Mouse (Mus musculus): Measurements from ENCODE around the gene Cdc14a. TPM values are rescaled to one million over a fixed set of nuclear protein-coding genes. Genes with fewer than 3 reads are reported as not detected.

The Cdc14a gene
- total and polyA plus RNA-seq, 3 experiments = 1.6 to 3.4 (median 2.8) TPM

DNA sequence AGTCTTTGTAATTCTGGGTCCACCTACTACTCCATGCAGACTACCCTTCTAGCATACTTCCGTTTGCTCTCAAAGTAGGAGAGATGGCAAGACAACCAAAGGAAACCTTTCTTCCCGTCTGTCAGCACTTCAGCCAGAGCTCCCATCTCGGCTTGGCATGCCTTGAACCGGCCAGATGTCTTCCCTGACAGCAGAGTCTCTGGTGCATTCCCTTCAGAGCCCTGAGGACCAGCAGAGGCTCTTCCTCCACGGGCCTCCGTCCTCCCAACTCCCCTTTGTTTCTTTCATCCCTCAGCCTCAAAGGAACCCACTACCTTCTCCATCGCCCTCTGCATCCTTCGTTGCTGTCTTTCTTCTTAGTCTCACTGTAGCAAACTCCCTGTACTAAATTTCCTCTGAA lies 93.9 kb downstream of the Cdc14a start:
- TF ChIP-seq CTCF (IDR thresholded peaks at IDR 0.05) (no peak), POLR2A (IDR thresholded peaks at IDR 0.05; ENCODE audit: insufficient read depth, low read depth, low read length) (no peak), EP300 (IDR thresholded peaks at IDR 0.05; ENCODE audit: insufficient read depth, low read depth, low read length) (no peak)
- no peaks in the 10 kb centered on the region for H3K4me1 ChIP-seq (ENCODE audit: control insufficient read depth, insufficient read depth, low read length)
- no peaks in the 10 kb centered on the region for H3K27me3 ChIP-seq (ENCODE audit: control insufficient read depth, insufficient read depth, low read length)
- H3K36me3 ChIP-seq (ENCODE audit: control insufficient read depth, insufficient read depth, low read length) = no peaks in the 10 kb centered on the region
- no peak overlapping the region for H3K9ac ChIP-seq (ENCODE audit: low read depth, low read length)
- WGBS = 72% methylated on average over 8 of the region's 8 CpGs
- intact Hi-C loops (cut with DNase I) = loop anchor here (5.0 to 10.0 kb wide), 3 partner anchors 245 to 507 kb away; no protein-coding TSS in a partner anchor
- H3K79me2 ChIP-seq (replicated peaks; ENCODE audit: control insufficient read depth, insufficient read depth, low read length) = no peaks in the 10 kb centered on the region
- no peak for DNase-seq
- H3K27ac ChIP-seq = no peak overlapping the region
- H3K4me3 ChIP-seq = no peak overlapping the region

DNA sequence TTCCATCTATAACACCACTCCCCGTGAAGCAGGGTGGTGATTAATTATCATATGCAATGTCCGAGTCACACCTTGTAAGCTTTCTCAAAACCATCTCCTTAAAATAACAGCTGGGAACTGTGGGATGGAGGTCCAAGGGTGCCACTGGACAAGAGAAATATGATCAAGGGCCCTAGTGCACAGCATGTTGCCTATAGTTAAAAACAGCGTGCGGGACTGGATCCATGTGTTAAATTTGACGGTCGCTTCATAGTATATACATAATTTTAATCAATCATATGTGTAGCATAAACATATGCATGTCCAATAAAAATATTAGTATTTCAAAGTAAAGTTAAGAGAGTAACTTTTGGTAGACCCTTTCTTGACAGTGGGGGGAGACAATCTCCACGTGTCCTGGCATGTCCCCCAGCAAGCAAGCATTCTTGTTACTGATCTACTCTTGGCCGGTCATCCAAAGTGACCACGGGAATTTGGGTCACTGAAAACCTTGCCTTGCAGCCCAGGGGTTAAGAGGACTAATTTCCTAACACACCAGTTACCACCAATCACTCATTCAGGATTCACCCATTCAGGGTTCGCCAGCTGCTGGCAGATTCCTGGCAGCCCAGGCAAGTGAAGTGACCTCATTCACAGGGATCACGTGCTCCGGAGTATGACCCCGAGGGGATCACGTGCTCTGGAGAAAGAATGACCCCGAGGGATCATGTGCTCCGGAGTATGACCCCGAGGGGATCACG lies 94.6 kb downstream of the Cdc14a start:
- intact Hi-C loops (cut with DNase I) = no loop called here
- no peaks in the 10 kb centered on the region for H3K79me2 ChIP-seq (replicated peaks; ENCODE audit: control insufficient read depth, insufficient read depth, low read length)
- no peak for DNase-seq
- 79% methylated on average over 18 of the region's 18 CpGs for WGBS
- H3K9ac ChIP-seq (ENCODE audit: low read depth, low read length) = no peak overlapping the region
- TF ChIP-seq EP300 (IDR thresholded peaks at IDR 0.05; ENCODE audit: insufficient read depth, low read depth, low read length) (no peak), CTCF (IDR thresholded peaks at IDR 0.05) (no peak), POLR2A (IDR thresholded peaks at IDR 0.05; ENCODE audit: insufficient read depth, low read depth, low read length) (no peak)
- no peak overlapping the region for H3K4me3 ChIP-seq
- H3K27ac ChIP-seq = no peak overlapping the region
- no peaks in the 10 kb centered on the region for H3K27me3 ChIP-seq (ENCODE audit: control insufficient read depth, insufficient read depth, low read length)
- H3K36me3 ChIP-seq (ENCODE audit: control insufficient read depth, insufficient read depth, low read length) = no peaks in the 10 kb centered on the region
- no peaks in the 10 kb centered on the region for H3K4me1 ChIP-seq (ENCODE audit: control insufficient read depth, insufficient read depth, low read length)

DNA sequence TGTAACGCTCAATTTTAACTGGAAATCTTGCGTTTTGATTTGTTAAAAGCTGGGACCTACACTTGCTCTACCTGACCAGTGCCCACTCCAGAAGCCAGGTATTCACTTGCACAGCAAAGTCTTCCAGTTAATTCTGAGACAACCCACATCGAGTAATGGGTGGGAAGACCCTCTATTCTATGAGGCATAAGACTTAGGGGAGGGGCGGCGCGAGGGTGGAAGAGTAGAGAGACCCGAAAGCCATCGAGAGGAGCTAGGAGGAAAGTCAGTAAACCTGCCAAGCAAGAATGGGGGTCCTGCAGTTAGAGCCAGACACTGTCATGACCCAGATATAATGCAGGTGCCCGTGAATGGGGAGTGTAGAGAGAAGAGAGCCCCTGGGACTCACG lies 96.2 kb downstream of the Cdc14a start:
- Histone ChIP-seq H3K36me3 (ENCODE audit: control insufficient read depth, insufficient read depth, low read length) (no peaks in the 10 kb centered on the region), H3K79me2 (replicated peaks; ENCODE audit: control insufficient read depth, insufficient read depth, low read length) (no peaks in the 10 kb centered on the region), H3K27me3 (ENCODE audit: control insufficient read depth, insufficient read depth, low read length) (no peaks in the 10 kb centered on the region), H3K4me1 (ENCODE audit: control insufficient read depth, insufficient read depth, low read length) (no peaks in the 10 kb centered on the region), H3K27ac (no peak overlapping the region), H3K9ac (ENCODE audit: low read depth, low read length) (no peak overlapping the region), H3K4me3 (no peak overlapping the region)
- DNase-seq = no peak
- WGBS = 54% methylated on average over 10 of the region's 10 CpGs
- intact Hi-C loops (cut with DNase I) = loop anchor here (1.0 kb wide), 2 partner anchors 287 to 294 kb away; no protein-coding TSS in a partner anchor
- TF ChIP-seq POLR2A (IDR thresholded peaks at IDR 0.05; ENCODE audit: insufficient read depth, low read depth, low read length) = no peak
- TF ChIP-seq CTCF (IDR thresholded peaks at IDR 0.05) = no peak
- no peak for TF ChIP-seq EP300 (IDR thresholded peaks at IDR 0.05; ENCODE audit: insufficient read depth, low read depth, low read length)

DNA sequence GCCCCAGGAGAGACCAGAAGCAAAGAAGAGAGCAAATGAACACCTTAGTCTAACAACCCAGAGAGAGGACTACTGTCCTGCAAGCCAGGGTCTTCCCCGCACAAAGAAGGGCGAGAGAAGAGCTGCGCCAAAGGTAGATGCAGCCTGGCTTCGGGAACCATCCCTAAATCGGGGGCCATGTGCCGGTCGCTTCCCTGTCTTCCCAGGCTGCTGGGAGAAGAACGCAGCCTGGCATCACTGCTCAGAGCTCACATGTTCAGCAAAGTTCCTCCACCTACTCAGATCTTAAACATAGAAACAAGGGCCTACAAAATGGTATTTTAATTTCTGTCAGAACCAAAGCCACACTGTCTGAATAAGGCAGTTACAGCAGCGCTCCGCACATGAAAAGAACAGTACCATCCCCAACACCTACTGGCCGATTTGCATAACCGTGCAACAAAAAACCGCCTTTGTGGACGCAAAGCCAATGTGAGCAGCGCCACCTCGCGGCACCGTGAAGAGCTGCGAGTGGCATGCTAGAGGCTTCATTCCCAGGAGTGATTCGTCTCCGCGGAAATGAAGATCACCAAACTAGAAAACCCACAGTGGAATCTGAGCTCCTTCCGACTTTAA lies 96.7 kb downstream of the Cdc14a start:
- H3K79me2 ChIP-seq (replicated peaks; ENCODE audit: control insufficient read depth, insufficient read depth, low read length) = no peaks in the 10 kb centered on the region
- 16% methylated on average over 23 of the region's 23 CpGs for WGBS
- intact Hi-C loops (cut with DNase I) = loop anchor here (1.0 kb wide), 2 partner anchors 287 to 294 kb away; no protein-coding TSS in a partner anchor
- H3K4me1 ChIP-seq (ENCODE audit: control insufficient read depth, insufficient read depth, low read length) = no peaks in the 10 kb centered on the region
- H3K4me3 ChIP-seq = peak overlapping the region; percentile 11; the same call in 1 of the 2 replicates
- no peaks in the 10 kb centered on the region for H3K36me3 ChIP-seq (ENCODE audit: control insufficient read depth, insufficient read depth, low read length)
- no peak overlapping the region for H3K27ac ChIP-seq
- no peaks in the 10 kb centered on the region for H3K27me3 ChIP-seq (ENCODE audit: control insufficient read depth, insufficient read depth, low read length)
- TF ChIP-seq CTCF (IDR thresholded peaks at IDR 0.05) (no peak), POLR2A (IDR thresholded peaks at IDR 0.05; ENCODE audit: insufficient read depth, low read depth, low read length) (no peak), EP300 (IDR thresholded peaks at IDR 0.05; ENCODE audit: insufficient read depth, low read depth, low read length) (peak; percentile 91)
- DNase-seq = peak; percentile 81 to 89
- no peak overlapping the region for H3K9ac ChIP-seq (ENCODE audit: low read depth, low read length)

DNA sequence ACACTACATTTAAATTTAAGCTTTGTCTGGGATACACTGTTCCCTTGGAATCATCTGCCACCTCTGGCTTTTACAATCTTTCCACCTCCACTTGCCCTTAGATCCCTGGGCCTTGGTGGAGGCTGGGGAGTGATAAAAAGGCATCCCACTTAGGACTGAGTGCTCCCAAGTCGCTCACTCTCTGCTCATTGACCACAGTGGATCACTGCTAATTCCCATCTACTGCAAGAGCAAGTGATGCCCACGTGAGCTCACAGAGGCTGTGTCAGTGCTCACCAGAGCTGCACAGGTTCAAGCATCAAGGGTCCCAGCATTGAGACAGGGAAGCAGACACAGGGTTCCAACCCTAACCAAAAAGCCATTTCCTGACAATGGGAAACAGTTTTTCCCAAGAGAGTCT lies 98.3 kb downstream of the Cdc14a start:
- Histone ChIP-seq H3K27me3 (ENCODE audit: control insufficient read depth, insufficient read depth, low read length) (no peaks in the 10 kb centered on the region), H3K27ac (no peak overlapping the region), H3K9ac (ENCODE audit: low read depth, low read length) (no peak overlapping the region), H3K4me3 (no peak overlapping the region), H3K4me1 (ENCODE audit: control insufficient read depth, insufficient read depth, low read length) (no peaks in the 10 kb centered on the region), H3K36me3 (ENCODE audit: control insufficient read depth, insufficient read depth, low read length) (no peaks in the 10 kb centered on the region), H3K79me2 (replicated peaks; ENCODE audit: control insufficient read depth, insufficient read depth, low read length) (no peaks in the 10 kb centered on the region)
- intact Hi-C loops (cut with DNase I) = no loop called here
- no peak for DNase-seq
- 94% methylated on average over 2 of the region's 2 CpGs for WGBS
- no peak for TF ChIP-seq CTCF (IDR thresholded peaks at IDR 0.05)
- TF ChIP-seq EP300 (IDR thresholded peaks at IDR 0.05; ENCODE audit: insufficient read depth, low read depth, low read length) = no peak
- no peak for TF ChIP-seq POLR2A (IDR thresholded peaks at IDR 0.05; ENCODE audit: insufficient read depth, low read depth, low read length)

DNA sequence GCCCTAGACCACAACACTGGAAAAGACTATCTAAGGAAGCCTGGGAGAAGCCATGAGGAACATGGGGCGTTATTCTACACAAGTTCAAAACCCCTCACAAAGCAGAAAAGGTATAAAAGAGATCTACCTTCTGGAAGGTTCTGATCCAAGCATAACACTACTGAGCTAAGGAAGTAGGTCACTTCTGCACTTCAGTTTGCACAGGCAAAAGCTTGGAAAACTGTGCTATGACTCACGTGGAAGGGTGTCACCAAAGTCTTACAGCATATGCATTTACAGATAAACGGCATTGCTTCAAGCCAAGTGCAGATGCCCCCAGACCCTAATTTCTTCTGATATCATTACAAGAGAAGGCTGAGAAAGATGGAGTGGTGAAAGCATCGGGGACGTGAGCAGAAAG lies 104.1 kb downstream of the Cdc14a start:
- no peaks in the 10 kb centered on the region for H3K4me1 ChIP-seq (ENCODE audit: control insufficient read depth, insufficient read depth, low read length)
- H3K9ac ChIP-seq (ENCODE audit: low read depth, low read length) = no peak overlapping the region
- DNase-seq = no peak
- WGBS = 91% methylated on average over 5 of the region's 5 CpGs
- H3K36me3 ChIP-seq (ENCODE audit: control insufficient read depth, insufficient read depth, low read length) = no peaks in the 10 kb centered on the region
- no peaks in the 10 kb centered on the region for H3K79me2 ChIP-seq (replicated peaks; ENCODE audit: control insufficient read depth, insufficient read depth, low read length)
- no peak overlapping the region for H3K4me3 ChIP-seq
- intact Hi-C loops (cut with DNase I) = no loop called here
- no peak for TF ChIP-seq CTCF (IDR thresholded peaks at IDR 0.05)
- TF ChIP-seq POLR2A (IDR thresholded peaks at IDR 0.05; ENCODE audit: insufficient read depth, low read depth, low read length) = no peak
- TF ChIP-seq EP300 (IDR thresholded peaks at IDR 0.05; ENCODE audit: insufficient read depth, low read depth, low read length) = no peak
- no peaks in the 10 kb centered on the region for H3K27me3 ChIP-seq (ENCODE audit: control insufficient read depth, insufficient read depth, low read length)
- H3K27ac ChIP-seq = no peak overlapping the region

Data from heart, adult 2 months (tissue).